Mouse (Mus musculus): Measurements from ENCODE around the gene Gm20458.
A peak's percentile ranks its signal among the peaks of the same experiment; 100 is the strongest.

The Gm20458 gene

DNA sequence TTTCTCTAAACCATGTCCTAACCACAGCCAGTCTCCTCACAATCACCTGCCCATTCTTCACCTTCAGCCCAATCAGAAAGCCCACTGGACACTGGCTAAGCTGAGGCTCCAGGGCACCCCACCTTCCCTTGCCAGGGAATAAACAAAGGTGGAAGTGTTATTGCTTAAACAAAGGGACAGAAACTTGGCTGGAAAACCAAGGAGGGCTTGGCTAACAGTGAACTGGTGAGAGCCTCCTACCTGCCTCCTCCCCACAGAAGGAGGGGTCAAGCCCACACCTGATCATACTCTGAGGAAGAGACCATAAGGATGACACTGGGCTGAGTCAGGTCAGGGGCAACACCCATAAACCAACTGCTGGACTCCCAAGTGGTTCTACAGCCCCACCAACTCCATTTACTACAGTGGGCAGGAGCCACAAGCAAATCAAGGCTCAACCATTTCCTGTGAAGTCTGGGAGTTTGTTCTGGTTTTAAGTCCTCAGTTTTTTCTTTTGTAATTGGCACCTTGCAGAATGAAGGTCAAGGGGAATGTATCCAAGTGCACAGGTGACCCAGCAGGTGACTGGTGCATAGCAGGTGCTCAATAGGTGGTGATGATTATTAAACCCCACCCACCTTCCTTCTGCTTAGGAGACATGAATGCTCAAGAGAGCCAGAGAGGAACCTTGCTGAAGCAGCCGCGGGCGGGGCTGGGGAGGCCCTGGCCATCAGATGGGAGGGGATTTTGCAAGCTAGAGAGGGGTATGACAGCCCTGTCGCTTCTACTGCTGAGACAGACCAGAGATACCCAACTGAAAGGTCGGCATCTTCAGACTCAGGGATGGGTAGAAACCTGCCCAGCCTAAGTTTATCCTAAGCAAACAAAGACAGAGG is 25.3 kb upstream of the Gm20458 start:
- DNase-seq, result no peak

GRCm38 (mm10) chr2:164436215-164436913 is 24.4 kb upstream of the Gm20458 start:
- DNase-seq, result no peak

DNA sequence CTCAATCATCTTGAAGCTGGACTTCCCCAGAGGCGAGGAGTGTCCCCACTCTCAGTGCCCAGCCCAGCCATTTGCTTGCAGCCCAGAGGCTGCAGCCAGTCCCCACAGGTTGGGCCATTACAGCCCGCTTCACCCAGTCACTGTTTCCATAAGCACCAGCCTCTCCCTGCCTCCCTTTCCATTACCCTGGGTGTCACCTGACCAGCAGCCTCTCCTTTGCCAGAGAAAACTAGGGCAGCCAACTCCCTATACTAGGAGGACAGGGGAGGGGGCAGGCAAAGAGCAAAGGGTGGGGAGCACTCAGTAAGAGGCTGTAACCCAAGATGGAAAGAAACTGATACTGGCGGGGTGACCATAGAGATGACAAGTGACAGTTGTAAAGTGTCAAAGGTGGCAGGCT is 23.8 kb upstream of the Gm20458 start:
- DNase-seq, result no peak

DNA sequence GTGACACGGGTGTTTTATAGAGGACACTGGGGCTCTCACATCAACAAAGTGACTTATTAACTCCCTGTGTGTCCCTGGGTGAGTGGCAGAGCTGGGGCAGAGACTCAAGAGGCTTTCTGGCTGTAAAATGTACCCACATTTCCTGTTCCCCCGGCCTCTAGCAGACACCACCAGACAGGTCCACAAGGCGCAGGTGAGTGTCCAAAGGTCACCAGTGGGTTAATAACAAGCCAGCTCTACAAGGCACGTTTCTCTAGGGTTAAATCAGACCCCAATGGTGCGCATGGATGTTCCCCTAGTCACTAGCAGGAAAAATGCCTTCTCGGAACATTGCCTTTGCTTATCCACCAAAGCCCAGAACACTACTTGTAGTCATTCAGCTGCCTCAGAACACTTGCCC is 23.1 kb upstream of the Gm20458 start:
- DNase-seq, result no peak

GRCm38 (mm10) chr2:164438257-164438656 is 22.5 kb upstream of the Gm20458 start:
- DNase-seq, result no peak

GRCm38 (mm10) chr2:164439001-164439421 is 21.8 kb upstream of the Gm20458 start:
- DNase-seq, result no peak

DNA sequence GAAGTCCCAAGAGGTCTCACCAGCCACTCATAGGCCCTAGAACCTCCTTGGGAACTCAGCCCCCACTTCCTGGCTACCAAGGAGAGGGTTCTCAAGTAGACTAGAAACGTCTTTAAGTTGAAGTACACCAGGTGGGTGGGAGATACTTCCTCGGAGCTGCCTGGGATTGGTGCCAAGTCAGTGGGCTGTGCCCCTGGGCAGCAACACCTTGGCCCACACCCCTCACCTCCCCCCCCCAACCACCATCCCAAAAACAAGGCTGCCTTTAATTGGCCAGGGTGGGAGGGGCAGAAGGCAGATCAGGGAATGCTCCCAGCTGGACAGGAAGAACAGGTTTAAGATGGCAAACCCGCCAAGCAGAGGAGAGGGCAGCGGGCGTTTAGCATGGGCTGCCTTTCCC is 20.5 kb upstream of the Gm20458 start:
- no peak for DNase-seq

- no peak for DNase-seq
These were observed 19.6 kb upstream of the Gm20458 start for GRCm38 (mm10) chr2:164441155-164441554.

DNA sequence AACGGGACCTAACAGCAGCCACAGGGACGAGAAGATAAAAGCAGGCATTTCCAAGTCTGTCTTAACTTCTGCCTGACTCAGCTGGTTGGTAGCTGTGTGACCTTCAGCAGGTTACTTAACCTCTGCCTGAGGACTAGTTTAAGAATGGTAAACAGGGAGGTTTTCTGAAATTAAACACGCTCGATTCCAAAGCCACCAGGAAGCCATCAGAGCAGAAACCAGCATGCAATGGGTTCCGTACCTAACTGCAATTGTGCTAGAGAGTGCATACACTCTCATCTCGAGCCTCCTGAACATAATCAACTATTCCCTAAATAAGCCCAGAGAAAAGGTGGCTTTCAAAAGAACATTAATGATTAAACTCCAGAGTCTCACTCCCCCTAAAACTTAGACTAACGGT is 19.0 kb upstream of the Gm20458 start:
- no peak for DNase-seq

DNA sequence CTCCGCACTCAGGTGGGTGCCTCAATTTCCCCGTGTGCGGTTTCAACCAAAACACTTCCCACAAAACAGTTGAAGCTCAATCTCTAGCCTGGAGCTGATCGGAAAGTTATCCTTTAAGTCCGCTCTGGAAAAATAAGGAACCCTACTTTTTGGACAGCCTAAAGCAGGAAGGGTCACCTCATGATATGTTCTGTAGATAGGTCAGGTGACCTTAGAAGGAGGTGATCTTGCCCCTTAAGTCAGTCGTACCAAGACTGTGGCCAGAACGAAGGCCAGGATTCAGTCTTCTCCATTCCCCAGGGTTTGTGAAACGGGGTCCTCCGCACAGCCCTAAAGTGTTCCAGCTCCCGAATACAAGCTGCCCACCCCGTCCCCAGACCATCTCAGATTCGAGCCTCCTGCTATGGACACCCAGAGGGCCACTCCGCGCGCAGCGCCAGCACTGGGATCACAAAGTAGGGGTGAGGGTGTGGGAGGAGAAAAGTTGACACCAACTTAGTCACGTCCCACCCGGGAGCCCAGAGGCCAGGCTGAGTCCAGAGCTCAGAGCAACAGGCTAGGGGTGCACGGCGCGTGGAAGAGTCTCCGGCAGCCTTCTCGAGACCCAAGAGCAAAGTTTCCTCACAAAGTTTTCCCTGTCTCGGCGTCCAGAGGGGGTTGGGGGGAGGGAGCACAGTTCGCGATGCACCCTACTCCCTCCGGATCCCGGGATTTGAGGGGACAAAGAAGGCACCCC is 18.3 kb upstream of the Gm20458 start:
- DNase-seq, result peak; percentile 5

GRCm38 (mm10) chr2:164443051-164443437 is 17.7 kb upstream of the Gm20458 start:
- peak; percentile 73 for DNase-seq

DNA sequence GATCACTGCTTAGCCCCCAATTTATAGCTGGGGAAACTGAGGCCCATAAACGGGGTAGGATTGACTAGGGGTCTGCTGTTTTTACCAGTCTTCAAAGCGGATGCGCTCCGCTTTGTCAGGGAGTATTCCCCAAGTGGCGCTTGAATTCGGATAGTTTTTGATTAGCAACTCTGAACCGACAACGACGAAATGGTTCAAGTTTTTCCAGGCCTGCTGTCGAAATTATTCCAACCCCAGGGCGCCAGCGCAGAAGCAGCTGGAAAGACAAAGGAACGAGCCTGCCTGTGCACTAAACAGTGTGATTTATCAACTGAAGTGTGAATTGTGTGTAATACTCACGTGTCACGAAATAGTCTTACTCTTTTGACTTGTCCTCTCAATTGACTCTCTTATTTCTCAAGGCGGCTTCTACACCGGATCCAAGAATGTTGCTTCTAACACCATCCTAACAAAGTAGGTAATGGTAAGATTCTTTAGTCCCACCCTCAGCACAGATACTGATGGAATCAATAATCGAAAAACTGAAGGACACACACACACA is 17.2 kb upstream of the Gm20458 start, which contains the start of gene Sdc4:
TSS of gene Sdc4 (minus strand) at position 428 of the 541 bp plus-strand sequence.
- DNase-seq, result no peak

DNA sequence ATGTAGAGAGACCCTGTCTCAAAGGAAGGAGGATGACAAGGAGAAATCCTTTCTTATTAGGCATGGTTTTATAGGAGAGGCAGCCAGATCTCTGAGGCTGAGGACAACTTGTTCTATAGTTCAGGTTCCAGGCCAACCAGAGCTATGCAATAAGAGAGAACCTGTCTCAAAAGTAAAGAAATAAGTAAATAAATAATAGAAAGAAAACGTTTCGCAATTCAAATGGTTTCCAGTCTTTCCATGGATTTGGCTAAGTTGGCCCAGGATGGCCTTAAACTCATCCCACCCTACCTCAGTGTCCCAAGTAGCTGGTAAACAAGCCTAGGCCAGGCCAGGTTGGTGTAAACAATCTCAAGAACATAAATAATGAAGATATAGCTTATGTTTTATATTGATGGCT is 16.1 kb upstream of the Gm20458 start:
- no peak for DNase-seq

- DNase-seq, result no peak
These were observed 15.2 kb upstream of the Gm20458 start for GRCm38 (mm10) chr2:164445399-164446085.

DNA sequence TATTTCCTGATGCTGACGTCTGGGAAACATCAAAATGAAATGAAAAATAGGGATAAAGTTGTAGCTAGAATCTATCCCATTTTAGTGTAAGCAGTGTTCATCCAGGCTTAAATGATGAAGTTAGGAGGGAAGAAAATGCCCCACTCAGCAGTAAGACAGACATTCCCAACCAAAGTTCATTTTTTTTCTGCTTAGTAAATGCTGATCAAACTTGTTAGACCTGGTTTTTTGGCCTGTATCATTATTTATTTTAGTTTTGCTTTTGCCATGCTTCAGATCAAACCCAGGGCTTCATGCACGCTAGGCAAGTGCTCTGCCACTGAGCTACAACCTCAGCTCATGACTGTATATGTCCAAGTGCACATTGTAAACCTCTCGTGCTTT is 14.7 kb upstream of the Gm20458 start:
- DNase-seq, result no peak

- no peak for DNase-seq
These were observed 12.6 kb upstream of the Gm20458 start for GRCm38 (mm10) chr2:164448140-164448539.

GRCm38 (mm10) chr2:164448921-164449320 is 11.8 kb upstream of the Gm20458 start:
- DNase-seq, result no peak

- DNase-seq, result no peak
These were observed 11.3 kb upstream of the Gm20458 start for GRCm38 (mm10) chr2:164449341-164450042.

- DNase-seq, result no peak
These were observed 8.6 kb upstream of the Gm20458 start for GRCm38 (mm10) chr2:164452000-164452676.

DNA sequence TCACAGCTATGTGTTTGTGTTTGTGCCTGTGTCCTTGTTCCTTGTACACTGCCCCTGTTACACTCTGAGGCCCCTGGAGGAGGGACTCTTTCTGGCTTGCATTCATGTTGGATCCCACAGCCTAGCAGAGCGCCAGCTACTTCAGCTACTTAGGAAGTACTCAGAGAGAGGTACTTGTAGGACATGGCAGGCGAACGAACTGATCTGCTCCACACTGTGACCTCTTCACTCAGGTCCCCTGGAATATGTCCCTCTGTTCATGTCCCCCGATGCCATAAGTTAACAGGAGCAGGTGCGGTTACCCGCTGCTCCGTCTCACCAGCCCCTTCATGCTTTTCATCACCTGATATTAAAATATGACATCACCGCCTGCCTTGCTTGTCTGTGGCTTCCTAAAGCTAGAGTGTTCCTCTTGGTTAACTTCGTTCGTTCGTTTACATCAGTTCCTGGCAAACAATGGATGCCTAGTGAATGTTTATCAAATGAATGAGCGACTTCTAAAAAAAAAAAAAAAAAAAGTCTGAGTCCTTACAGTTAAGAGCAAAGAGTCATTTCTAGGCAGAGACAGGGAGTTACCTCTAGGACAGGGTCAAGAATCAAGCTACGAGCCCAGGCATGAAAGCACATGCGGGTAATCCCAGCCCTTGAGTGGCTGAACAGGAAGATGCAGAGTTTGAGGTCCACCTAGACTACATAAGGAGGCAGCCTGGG is 7.6 kb upstream of the Gm20458 start:
- no peak for DNase-seq

Measured in right cerebral cortex, postnatal 4 days (tissue).